Comparison of ENCODE assay signal across 9 mouse cellular contexts in the genomic region with DNA sequence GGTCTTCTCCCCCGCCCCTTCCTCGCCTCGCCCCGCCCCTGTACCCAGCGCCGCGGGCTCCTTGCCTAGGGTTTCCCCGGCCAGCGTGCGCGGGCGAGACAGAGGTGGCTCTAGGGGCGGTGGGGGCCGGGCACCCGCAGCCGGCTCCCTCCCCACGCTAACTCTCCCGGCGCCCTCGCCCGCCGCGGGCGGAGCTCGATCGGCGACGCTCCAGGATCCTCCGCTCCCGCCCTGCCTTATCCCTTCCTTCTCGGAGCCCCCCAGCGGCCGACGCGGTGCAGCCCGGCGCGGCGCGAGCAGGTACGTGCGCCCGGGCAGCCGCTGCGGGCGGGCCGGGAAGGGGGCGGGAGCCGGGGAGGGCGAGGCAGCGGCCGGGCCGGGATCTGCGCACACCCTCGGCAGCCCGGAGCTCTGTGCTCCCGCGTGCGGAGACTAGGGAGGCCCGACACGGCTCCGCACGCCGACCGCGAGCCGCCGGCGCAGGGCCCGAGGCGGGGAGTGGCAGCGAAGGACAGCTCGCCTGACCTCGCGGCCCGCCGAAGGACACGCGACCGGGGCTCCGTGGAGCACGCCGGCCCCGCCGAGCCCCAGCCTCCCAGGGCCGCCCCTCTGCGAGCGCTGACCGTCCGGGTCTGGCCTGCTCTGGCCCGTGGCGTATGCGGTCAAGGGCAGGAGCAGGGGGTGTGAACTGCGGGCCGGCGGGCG. TPM values are rescaled to one million over a fixed set of nuclear protein-coding genes. Genes with fewer than 3 reads are reported as not detected.
DNase-seq lines count a peak whose midpoint lies in the region; ATAC-seq lines count a peak whose summit lies in the region.
"Had no signal": no experiment of that assay in that cellular context is flagged by ENCODE, and none has a peak within 500 bp of the region (broad histone marks: within the 10 kb centered on the region; RNA-seq: fewer than 3 reads in every experiment).

No protein-coding gene starts in this region.

- H3K27me3 ChIP-seq in forebrain, embryonic 11.5 days (ENCODE audit: control insufficient read depth, insufficient read depth, low read length), result peaks cover 20% of the 10 kb centered on the region; the same call in 1 of the 2 replicates
- peaks cover 68% of the 10 kb centered on the region for H3K27me3 ChIP-seq in hindbrain, embryonic 10.5 days (ENCODE audit: insufficient read depth, poor library complexity, severe bottlenecking)

- ATAC-seq in forebrain, embryonic 11.5 days (replicated peaks; ENCODE audit: low FRiP score), result peak; percentile 90

- H3K9me3 ChIP-seq in forebrain, embryonic 11.5 days (ENCODE audit: control insufficient read depth, low read length), result no peaks in the 10 kb centered on the region
- no peaks in the 10 kb centered on the region for H3K9me3 ChIP-seq in hindbrain, embryonic 10.5 days

- no peak overlapping the region for H3K27ac ChIP-seq in forebrain, embryonic 11.5 days (ENCODE audit: low read depth, low read length)
- H3K27ac ChIP-seq in hindbrain, embryonic 10.5 days, result peak overlapping the region; percentile 88

- no peaks in the 10 kb centered on the region for H3K36me3 ChIP-seq in forebrain, embryonic 11.5 days (ENCODE audit: control insufficient read depth, insufficient read depth, low read length)
- H3K36me3 ChIP-seq in hindbrain, embryonic 10.5 days, result peaks cover 9% of the 10 kb centered on the region; the same call in 1 of the 2 replicates

- H3K9ac ChIP-seq in forebrain, embryonic 11.5 days (ENCODE audit: low read length), result peak overlapping the region; percentile 70

- peak; percentile 59 for DNase-seq in Muller cell, postnatal 12 days (ENCODE audit: inconsistent ontology term)
- DNase-seq in brain, embryonic 18.5 days (ENCODE audit: low read depth, low spot score), result peak; percentile 32
- peak; percentile 83 for DNase-seq in forebrain, embryonic 11.5 days (ENCODE audit: low spot score)
- DNase-seq in hindbrain, embryonic 10.5 days (ENCODE audit: low spot score), result peak; percentile 66
- peak; percentile 33 for DNase-seq in layer of hippocampus, adult 9-11 months
- DNase-seq in lung, postnatal 25 days (ENCODE audit: low spot score), result peak; percentile 6
- peak; percentile 59 for DNase-seq in right cerebral cortex, adult 18-20 months
- no peak for DNase-seq in spleen, postnatal 14 days (ENCODE audit: low spot score in 2 of 2)

- 0% methylated on average over 74 of the region's 97 CpGs for WGBS in forebrain, embryonic 11.5 days
- under 1% methylated on average over 96 of the region's 97 CpGs for WGBS in hindbrain, embryonic 10.5 days

- 0 out of 2 replicates have a peak, but pooled peaks cover 4% of the 10 kb centered on the region for H3K4me1 ChIP-seq in forebrain, embryonic 11.5 days (replicated peaks; ENCODE audit: control insufficient read depth, insufficient read depth, low read length)
- H3K4me1 ChIP-seq in hindbrain, embryonic 10.5 days (replicated peaks), result peaks cover 25% of the 10 kb centered on the region

- H3K4me3 ChIP-seq in forebrain, embryonic 11.5 days (ENCODE audit: low read depth, low read length), result peak overlapping the region; percentile 53
- H3K4me3 ChIP-seq in hindbrain, embryonic 10.5 days, result peak overlapping the region; percentile 76
- H3K4me3 ChIP-seq: erythroblast, embryonic 14.5 days had no signal

- peak overlapping the region; percentile 79 for H3K4me2 ChIP-seq in forebrain, embryonic 11.5 days (ENCODE audit: low read depth, low read length, severe bottlenecking)

RNA-seq across cellular contexts. Expression of a gene that starts 0.5 kb away (rescaled TPM):
- polyA plus RNA-seq in forebrain, embryonic 11.5 days (2014; fragmentation: Nextera tagmentation; extraction: Ambion mirVana), result 6.9 and 7.7 TPM in 2 replicates
- polyA plus RNA-seq in hindbrain, embryonic 10.5 days (2016; fragmentation: Nextera tagmentation; extraction: Ambion mirVana), result 3.2 and 4.5 TPM in 2 replicates
- polyA plus RNA-seq: erythroblast, embryonic 14.5 days had no signal

RNA-seq across cellular contexts. Expression of a gene that starts 34.0 kb away (rescaled TPM):
- not detected in 2 replicates for polyA plus RNA-seq in forebrain, embryonic 11.5 days (2014; fragmentation: Nextera tagmentation; extraction: Ambion mirVana)
- not detected in 2 replicates for polyA plus RNA-seq in hindbrain, embryonic 10.5 days (2016; fragmentation: Nextera tagmentation; extraction: Ambion mirVana)
- polyA plus RNA-seq: erythroblast, embryonic 14.5 days had no signal

RNA-seq across cellular contexts. Expression of a gene that starts 41.7 kb away (rescaled TPM):
- 46.8 and 51.9 TPM in 2 replicates for polyA plus RNA-seq in forebrain, embryonic 11.5 days (2014; fragmentation: Nextera tagmentation; extraction: Ambion mirVana)
- 51.0 and 53.2 TPM in 2 replicates for polyA plus RNA-seq in hindbrain, embryonic 10.5 days (2016; fragmentation: Nextera tagmentation; extraction: Ambion mirVana)

Comparison
In these comparisons a context has a peak if more than half of its experiments do, and no peak if none do; other contexts are left out.
1. DNase-seq: peak in Muller cell, postnatal 12 days (single experiment), brain, embryonic 18.5 days (single experiment), forebrain, embryonic 11.5 days (single experiment), hindbrain, embryonic 10.5 days (single experiment), layer of hippocampus, adult 9-11 months (single experiment), lung, postnatal 25 days (single experiment) and right cerebral cortex, adult 18-20 months (single experiment); none in spleen, postnatal 14 days (0 of 2).